Mouse (Mus musculus): ENCODE measurements around the gene 1700040F15Rik. TPM values are rescaled to one million over a fixed set of nuclear protein-coding genes. Genes with fewer than 3 reads are reported as not detected.
"Not testable (repeated sequence)": the region's sequence is repeated elsewhere in the genome, so short reads cannot be mapped to it uniquely, and the experiment has no call there.

Gene 1700040F15Rik
- polyA plus RNA-seq (2012; rRNA removed) = not detected in 2 replicates

GRCm38 (mm10) chrY:61101947-61102346, at the start of gene 1700040F15Rik:
TSS of gene 1700040F15Rik (plus strand) at chrY:61102247.
- H3K27ac ChIP-seq (ENCODE audit: control insufficient read depth, insufficient read depth, low read depth, low read length); H3K27me3 ChIP-seq (ENCODE audit: control insufficient read depth, insufficient read depth, low read length); H3K4me3 ChIP-seq (ENCODE audit: control insufficient read depth, low read depth, low read length); H3K36me3 ChIP-seq (ENCODE audit: control insufficient read depth, insufficient read depth, low read length); H3K4me1 ChIP-seq (ENCODE audit: control insufficient read depth, insufficient read depth, low read length): not testable (repeated sequence)

Data from testis, adult 2 months (tissue).